Mouse (Mus musculus): ENCODE data around the gene Src. TPM values are rescaled to one million over a fixed set of nuclear protein-coding genes. Genes with fewer than 3 reads are reported as not detected.
A peak's percentile ranks its signal among the peaks of the same experiment; 100 is the strongest.

Gene Src
- polyA plus RNA-seq, 1 experiment from 2014 or later: 19.6 TPM

GRCm38 (mm10) chr2:157430667-157431429, 12.6 kb downstream of the Src start:
- Histone ChIP-seq H3K9me3 (no peaks in the 10 kb centered on the region), H3K4me3 (no peak overlapping the region), H3K27ac (no peak overlapping the region), H3K27me3 (ENCODE audit: poor library complexity, severe bottlenecking) (no peaks in the 10 kb centered on the region), H3K4me1 (peaks cover 97% of the 10 kb centered on the region), H3K36me3 (replicated peaks) (peaks cover 93% of the 10 kb centered on the region)
- no peak for DNase-seq (ENCODE audit: extremely low spot score, low spot score)
- WGBS: 80% methylated on average over 4 of the region's 4 CpGs

- H3K4me3 ChIP-seq: no peak overlapping the region
- H3K9me3 ChIP-seq: no peaks in the 10 kb centered on the region
- H3K27ac ChIP-seq: peak overlapping the region; percentile 69
- peaks cover 94% of the 10 kb centered on the region for H3K4me1 ChIP-seq
- DNase-seq (ENCODE audit: extremely low spot score, low spot score): no peak
- H3K36me3 ChIP-seq (replicated peaks): peaks cover 96% of the 10 kb centered on the region
- no peaks in the 10 kb centered on the region for H3K27me3 ChIP-seq (ENCODE audit: poor library complexity, severe bottlenecking)
- WGBS: 82% methylated on average over 5 of the region's 5 CpGs
Measured at GRCm38 (mm10) chr2:157431912-157432311, 13.7 kb downstream of the Src start.

GRCm38 (mm10) chr2:157432476-157432875, 14.2 kb downstream of the Src start:
- no peaks in the 10 kb centered on the region for H3K9me3 ChIP-seq
- peak overlapping the region; percentile 69 for H3K27ac ChIP-seq
- WGBS: 80% methylated on average over 9 of the region's 9 CpGs
- DNase-seq (ENCODE audit: extremely low spot score, low spot score): no peak
- H3K4me1 ChIP-seq: peaks cover 89% of the 10 kb centered on the region
- H3K27me3 ChIP-seq (ENCODE audit: poor library complexity, severe bottlenecking): no peaks in the 10 kb centered on the region
- H3K36me3 ChIP-seq (replicated peaks): peaks cover 98% of the 10 kb centered on the region
- no peak overlapping the region for H3K4me3 ChIP-seq

- no peaks in the 10 kb centered on the region for H3K9me3 ChIP-seq
- 30% methylated on average over 9 of the region's 9 CpGs for WGBS
- H3K27ac ChIP-seq: peak overlapping the region; percentile 68
- no peak overlapping the region for H3K4me3 ChIP-seq
- DNase-seq (ENCODE audit: extremely low spot score, low spot score): no peak
- no peaks in the 10 kb centered on the region for H3K27me3 ChIP-seq (ENCODE audit: poor library complexity, severe bottlenecking)
- H3K4me1 ChIP-seq: peaks cover 74% of the 10 kb centered on the region
- H3K36me3 ChIP-seq (replicated peaks): peaks cover 97% of the 10 kb centered on the region
Measured at GRCm38 (mm10) chr2:157434041-157434440, 15.8 kb downstream of the Src start.

GRCm38 (mm10) chr2:157434497-157434896, 16.3 kb downstream of the Src start:
- Histone ChIP-seq H3K27ac (peak overlapping the region; percentile 68), H3K4me3 (no peak overlapping the region), H3K9me3 (no peaks in the 10 kb centered on the region), H3K27me3 (ENCODE audit: poor library complexity, severe bottlenecking) (no peaks in the 10 kb centered on the region), H3K4me1 (peaks cover 69% of the 10 kb centered on the region), H3K36me3 (replicated peaks) (peaks cover 97% of the 10 kb centered on the region)
- DNase-seq (ENCODE audit: extremely low spot score, low spot score): no peak
- 21% methylated on average over 6 of the region's 6 CpGs for WGBS

GRCm38 (mm10) chr2:157436496-157436895, 18.3 kb downstream of the Src start:
- WGBS: 91% methylated on average over 10 of the region's 11 CpGs
- peaks cover 49% of the 10 kb centered on the region for H3K4me1 ChIP-seq
- DNase-seq (ENCODE audit: extremely low spot score, low spot score): no peak

GRCm38 (mm10) chr2:157437123-157437522, 18.9 kb downstream of the Src start:
- Histone ChIP-seq H3K36me3 (replicated peaks) (peaks cover 97% of the 10 kb centered on the region), H3K4me3 (no peak overlapping the region), H3K27ac (no peak overlapping the region), H3K27me3 (ENCODE audit: poor library complexity, severe bottlenecking) (no peaks in the 10 kb centered on the region), H3K4me1 (peaks cover 43% of the 10 kb centered on the region), H3K9me3 (peaks cover 11% of the 10 kb centered on the region; the same call in 1 of the 2 replicates)
- WGBS: 84% methylated on average over 3 of the region's 3 CpGs
- no peak for DNase-seq (ENCODE audit: extremely low spot score, low spot score)

More at GRCm38 (mm10) chr2:157436496-157436895, 18.3 kb downstream of the Src start:
- Histone ChIP-seq H3K27me3 (ENCODE audit: poor library complexity, severe bottlenecking) (no peaks in the 10 kb centered on the region), H3K27ac (no peak overlapping the region), H3K4me3 (no peak overlapping the region), H3K9me3 (peaks cover 10% of the 10 kb centered on the region; the same call in 1 of the 2 replicates), H3K36me3 (replicated peaks) (peaks cover 97% of the 10 kb centered on the region)

GRCm38 (mm10) chr2:157441363-157441762, 23.1 kb downstream of the Src start:
- no peak overlapping the region for H3K4me3 ChIP-seq
- DNase-seq (ENCODE audit: extremely low spot score, low spot score): no peak
- H3K4me1 ChIP-seq: peaks cover 4% of the 10 kb centered on the region
- 97% methylated on average over 1 of the region's 1 CpGs for WGBS
- H3K27me3 ChIP-seq (ENCODE audit: poor library complexity, severe bottlenecking): no peaks in the 10 kb centered on the region
- H3K36me3 ChIP-seq (replicated peaks): peaks cover 93% of the 10 kb centered on the region
- no peak overlapping the region for H3K27ac ChIP-seq
- H3K9me3 ChIP-seq: peaks cover 11% of the 10 kb centered on the region; the same call in 1 of the 2 replicates

GRCm38 (mm10) chr2:157447297-157448158, 29.3 kb downstream of the Src start:
- Histone ChIP-seq H3K4me3 (no peak overlapping the region), H3K27me3 (ENCODE audit: poor library complexity, severe bottlenecking) (no peaks in the 10 kb centered on the region), H3K9me3 (no peaks in the 10 kb centered on the region; the same call in 1 of the 2 replicates), H3K27ac (no peak overlapping the region), H3K4me1 (peaks cover 10% of the 10 kb centered on the region), H3K36me3 (replicated peaks) (peaks cover 92% of the 10 kb centered on the region)
- 89% methylated on average over 15 of the region's 15 CpGs for WGBS
- DNase-seq (ENCODE audit: extremely low spot score, low spot score): no peak

- Histone ChIP-seq H3K27ac (no peak overlapping the region), H3K27me3 (ENCODE audit: poor library complexity, severe bottlenecking) (no peaks in the 10 kb centered on the region), H3K9me3 (no peaks in the 10 kb centered on the region; the same call in 1 of the 2 replicates), H3K4me3 (no peak overlapping the region), H3K36me3 (replicated peaks) (peaks cover 89% of the 10 kb centered on the region), H3K4me1 (peaks cover 10% of the 10 kb centered on the region)
- 64% methylated on average over 7 of the region's 7 CpGs for WGBS
- DNase-seq (ENCODE audit: extremely low spot score, low spot score): no peak
Measured at GRCm38 (mm10) chr2:157448356-157448755, 30.1 kb downstream of the Src start.

- H3K36me3 ChIP-seq (replicated peaks): peaks cover 84% of the 10 kb centered on the region
- no peaks in the 10 kb centered on the region; the same call in 1 of the 2 replicates for H3K9me3 ChIP-seq
- DNase-seq (ENCODE audit: extremely low spot score, low spot score): no peak
- H3K27me3 ChIP-seq (ENCODE audit: poor library complexity, severe bottlenecking): peaks cover 7% of the 10 kb centered on the region
- peaks cover 29% of the 10 kb centered on the region for H3K4me1 ChIP-seq
- H3K27ac ChIP-seq: no peak overlapping the region
- H3K4me3 ChIP-seq: no peak overlapping the region
- 94% methylated on average over 3 of the region's 3 CpGs for WGBS
Measured at GRCm38 (mm10) chr2:157450905-157451304, 32.7 kb downstream of the Src start.

- WGBS: 85% methylated on average over 7 of the region's 7 CpGs
- peaks cover 10% of the 10 kb centered on the region for H3K27me3 ChIP-seq (ENCODE audit: poor library complexity, severe bottlenecking)
- no peak overlapping the region for H3K4me3 ChIP-seq
- peaks cover 81% of the 10 kb centered on the region for H3K36me3 ChIP-seq (replicated peaks)
- DNase-seq (ENCODE audit: extremely low spot score, low spot score): no peak
- H3K27ac ChIP-seq: peak overlapping the region; percentile 63; the same call in 1 of the 2 replicates
- peaks cover 32% of the 10 kb centered on the region for H3K4me1 ChIP-seq
- H3K9me3 ChIP-seq: no peaks in the 10 kb centered on the region; the same call in 1 of the 2 replicates
Measured at GRCm38 (mm10) chr2:157451372-157452040, 33.3 kb downstream of the Src start.
